Mouse (Mus musculus): ENCODE measurements around the gene Amph.

DNA sequence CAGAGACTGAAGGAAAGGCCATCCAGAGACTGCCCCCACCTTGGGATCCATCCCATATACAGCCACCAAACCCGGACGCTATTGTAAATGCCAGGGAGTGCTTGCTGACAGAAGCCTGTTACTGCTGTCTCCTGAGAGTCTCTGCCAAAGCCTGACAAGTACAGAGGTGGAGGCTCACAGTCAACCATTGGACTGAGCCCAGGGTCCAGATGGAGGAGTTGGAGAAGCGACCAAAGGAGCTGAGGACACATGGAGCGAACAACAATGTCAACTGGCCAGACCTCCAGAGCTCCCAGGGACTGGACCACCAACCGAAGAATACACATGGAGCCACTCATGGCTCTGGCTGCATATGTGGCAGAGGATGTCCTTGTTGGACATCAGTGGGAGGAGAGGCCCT lies 26.3 kb downstream of the Amph start:
- TF ChIP-seq POLR2A (IDR thresholded peaks at IDR 0.05; ENCODE audit: extremely low read depth, insufficient read depth, low read length) (no peak), CTCF (IDR thresholded peaks at IDR 0.05; ENCODE audit: low read depth, low read length) (no peak)
